Mouse (Mus musculus) layer of hippocampus, adult 8-10 months (tissue): ENCODE data around the gene Rsbn1l. TPM values are rescaled to one million over a fixed set of nuclear protein-coding genes. Genes with fewer than 3 reads are reported as not detected.
A peak's percentile ranks its signal among the peaks of the same experiment; 100 is the strongest.

Source experiments
- DNase-seq, 2 experiments: peaks; one replicate each; pipeline ENCODE4 v3.0.0; 2022; ENCODE audit warnings: low spot score in 2 of 2
- total RNA-seq, 4 experiments: library from RNA; stranded (reverse); gene quantifications; 2 replicates each; pipeline ENCODE4 v1.2.4; 2022

Rsbn1l gene
- total RNA-seq, 4 experiments from 2014 or later = 19.5 to 22.1 (median 20.8) TPM

DNA sequence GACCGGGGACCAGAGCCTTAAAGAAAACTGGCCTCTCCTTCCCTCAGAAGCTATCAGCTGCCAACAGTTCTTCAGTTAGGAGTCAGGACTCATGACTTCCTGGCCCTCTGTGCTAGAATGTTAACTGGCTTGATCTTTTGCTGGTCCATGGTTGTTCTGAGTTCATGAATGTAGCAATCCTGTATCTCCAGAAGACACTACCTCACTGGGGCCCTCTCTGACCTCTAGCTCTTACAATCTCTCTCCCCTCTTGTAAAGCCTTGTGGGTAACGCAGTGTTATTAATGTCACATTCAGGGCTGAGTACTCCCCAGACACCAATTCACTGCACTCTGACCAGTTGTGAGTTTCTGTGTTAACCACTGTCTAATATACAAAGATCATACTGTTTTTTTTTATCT, 51.6 kb downstream of the Rsbn1l start:
- DNase-seq = no peak

DNA sequence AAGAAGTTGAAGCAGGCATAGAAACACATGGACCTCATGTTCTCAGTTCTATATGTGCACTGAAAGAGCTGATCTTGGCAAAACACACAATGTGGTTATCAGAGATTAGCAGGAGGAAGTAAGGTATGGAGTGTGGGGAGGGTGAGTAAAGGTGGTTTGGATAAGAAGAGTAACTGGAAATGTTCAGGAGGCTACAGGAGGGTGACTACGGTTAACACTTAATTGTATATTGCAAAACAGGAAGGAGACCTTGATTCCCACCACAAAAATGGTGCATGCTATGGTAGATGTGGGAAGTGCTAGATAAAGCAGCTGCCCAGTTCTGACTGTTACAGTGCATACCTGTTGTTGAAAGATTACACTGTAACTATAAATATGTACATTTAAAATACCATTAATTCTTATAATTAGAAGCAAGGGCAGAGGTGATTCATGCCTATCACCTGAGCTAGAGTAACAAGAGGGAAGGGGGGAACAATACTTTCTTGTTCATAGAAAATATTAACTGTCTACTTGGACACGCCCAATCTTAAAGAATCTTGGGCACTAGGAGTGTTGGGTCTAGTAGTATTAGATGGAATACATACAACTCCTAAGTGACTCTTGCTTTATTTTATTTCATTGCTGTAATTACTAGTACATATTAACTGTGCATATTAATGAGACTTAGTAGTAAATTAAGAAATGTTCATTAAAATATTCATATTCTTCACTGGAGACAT, 58.6 kb downstream of the Rsbn1l start:
- DNase-seq = no peak

DNA sequence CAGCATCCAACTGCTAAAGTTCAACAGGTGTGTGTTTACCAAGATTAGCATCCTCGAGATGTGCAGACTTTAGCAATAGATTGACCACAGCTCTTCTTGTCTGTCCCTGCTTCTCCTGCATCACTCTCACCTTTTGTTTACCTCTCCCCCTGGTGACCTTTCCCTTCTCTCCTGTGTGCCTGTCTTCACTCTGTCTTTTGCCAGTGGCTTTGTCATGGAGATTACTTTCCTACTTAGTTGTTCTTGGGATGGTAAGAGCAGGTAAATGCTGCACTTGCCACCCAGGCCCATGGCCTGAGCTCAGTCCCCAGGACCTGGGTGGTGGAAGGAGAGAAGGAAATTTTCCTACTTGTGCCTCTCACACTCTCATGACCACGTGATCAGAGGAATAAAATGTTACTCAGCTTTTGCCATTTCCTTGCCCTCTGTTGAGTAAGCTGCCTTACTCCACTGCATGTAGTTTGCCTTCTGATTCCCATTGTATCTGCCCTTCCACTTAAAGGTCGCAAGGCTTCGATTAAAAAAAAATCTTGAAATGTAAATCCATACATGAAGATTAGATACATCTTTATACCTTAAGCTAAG, 72.1 kb downstream of the Rsbn1l start:
- DNase-seq = no peak

DNA sequence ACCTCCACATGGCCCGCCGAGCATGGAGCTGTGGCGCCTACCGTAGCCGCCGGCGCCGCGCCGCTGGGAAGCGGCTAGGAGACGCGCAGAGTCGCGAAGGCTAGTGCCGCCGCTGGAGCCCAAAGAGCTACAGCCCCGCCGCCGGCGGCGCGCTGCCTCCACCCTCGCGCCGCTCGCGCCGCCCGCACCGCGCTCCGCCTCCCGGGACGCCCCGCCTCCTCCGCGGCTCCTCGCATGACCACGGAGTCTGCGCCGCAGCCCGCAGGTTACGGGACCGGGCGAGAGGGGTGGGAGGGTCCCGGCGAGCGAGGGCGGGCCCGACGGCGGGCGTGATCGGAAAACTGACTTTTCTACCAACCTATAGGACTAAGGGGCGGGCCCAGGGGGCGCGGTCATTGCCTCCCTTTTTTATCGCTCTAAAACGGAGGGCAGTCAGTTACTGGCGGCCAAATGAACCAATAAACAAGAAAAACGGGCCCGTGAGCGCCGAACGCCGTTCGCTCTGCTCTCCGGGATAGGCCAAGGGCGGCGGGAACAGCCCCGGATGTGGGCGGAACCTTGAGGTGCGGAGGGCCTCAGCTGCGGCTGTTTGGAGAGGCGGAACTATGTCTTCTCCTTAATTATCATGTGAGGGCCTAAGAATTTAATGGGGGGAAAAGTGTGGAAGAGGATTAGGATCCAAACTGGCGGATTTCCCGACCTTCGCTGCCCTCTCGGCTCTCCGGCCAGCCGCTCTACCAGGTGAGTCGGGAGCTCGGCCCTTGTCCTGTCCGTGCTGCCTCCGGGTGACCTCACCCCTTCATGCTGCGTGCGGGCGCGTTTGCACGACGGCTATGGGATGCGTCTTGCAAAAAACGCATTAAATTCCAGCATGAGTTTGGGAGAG, 74.0 kb downstream of the Rsbn1l start, which contains the start of the genes Phtf2 and Tmem60:
Phtf2 (minus strand) TSS at position 210 of the 886 bp plus-strand sequence.
Tmem60 (plus strand) TSS at position 277 of the 886 bp plus-strand sequence.
- peak; percentile 97 to 98 for DNase-seq

DNA sequence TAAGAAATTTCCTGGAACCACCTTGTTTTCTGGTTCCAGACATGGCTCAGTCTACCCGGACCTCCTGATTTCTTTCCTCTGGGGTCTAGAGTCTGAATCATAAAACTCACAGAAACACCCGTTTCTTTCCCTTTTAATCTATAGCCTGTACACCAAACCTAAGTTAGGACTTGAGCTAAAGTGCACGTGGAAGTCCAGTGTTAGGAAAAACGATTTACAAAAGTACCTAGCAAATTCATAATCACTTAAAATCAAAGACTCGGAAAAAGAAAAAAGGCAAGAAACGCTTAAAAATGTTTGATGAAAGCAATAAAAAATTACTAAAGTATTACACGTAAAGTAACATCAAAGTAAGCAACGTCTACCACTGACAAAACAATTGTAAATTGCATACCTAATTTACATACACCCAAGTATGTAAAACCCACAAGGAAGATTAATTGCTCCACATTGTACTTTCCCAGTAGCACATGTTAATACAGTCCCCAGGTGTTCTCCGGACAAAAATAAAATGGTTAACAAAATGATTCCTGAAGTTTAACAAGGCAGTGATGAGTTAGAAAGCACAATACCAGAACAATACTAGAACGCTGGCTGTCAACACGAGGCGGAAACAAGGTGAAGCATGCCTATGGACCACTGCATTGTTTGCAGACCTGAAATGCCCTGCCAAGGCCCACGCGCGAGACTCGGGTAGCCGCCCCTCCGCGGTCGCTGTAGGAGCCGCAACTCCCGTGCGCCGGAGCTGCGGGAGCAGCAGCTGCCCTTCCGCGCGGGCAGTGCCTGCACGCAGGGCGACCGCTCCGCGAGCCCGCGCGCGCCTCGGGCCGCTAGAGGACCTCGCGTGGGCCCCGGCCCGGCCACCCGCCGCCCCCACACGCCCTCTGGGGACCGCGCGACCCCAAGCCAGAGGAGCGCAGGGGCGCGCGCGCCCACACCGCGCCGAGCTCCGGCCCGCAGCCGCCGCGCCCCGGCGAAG, 75.1 kb downstream of the Rsbn1l start:
- DNase-seq = peak; percentile 26 to 51

DNA sequence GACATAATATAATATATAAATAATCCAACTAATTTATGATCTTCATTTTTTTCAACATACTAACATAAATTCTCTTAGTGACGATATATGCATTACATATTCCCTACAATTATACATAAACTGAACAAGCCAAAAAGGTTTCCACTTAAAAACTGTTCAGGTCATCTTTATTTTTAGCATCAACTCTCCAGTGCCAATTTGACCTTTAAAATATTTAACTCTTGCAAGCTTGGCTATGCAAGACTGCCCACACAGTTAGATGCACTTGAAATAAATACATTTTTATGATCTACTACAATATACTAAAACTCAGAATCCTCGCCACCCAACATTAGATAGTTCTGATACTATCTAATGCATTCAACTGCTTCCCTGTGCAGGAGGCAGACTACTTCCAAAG, 75.8 kb downstream of the Rsbn1l start:
- DNase-seq = no peak

DNA sequence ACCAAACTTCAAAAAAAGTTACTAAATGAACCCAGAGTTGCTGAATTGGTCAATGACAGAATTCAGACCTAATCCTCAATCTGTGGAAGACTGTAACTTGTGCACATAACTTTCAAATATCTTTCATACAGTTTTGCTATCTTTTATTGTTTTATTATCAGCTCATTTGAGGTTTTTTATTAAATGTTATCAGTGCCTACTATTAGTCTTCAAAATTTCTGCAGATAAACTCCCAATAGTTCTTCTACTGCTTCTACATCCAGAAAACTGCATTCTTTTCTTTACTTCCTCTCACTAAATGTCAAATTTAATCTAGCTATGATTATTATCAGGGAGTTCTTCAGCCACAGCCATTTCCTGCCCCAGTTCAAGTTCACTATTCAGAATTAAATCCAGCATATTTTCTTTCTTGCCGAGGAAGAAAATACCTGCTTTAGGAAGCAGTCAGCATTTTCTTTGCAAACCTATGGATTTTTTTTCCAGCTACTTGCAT, 79.2 kb downstream of the Rsbn1l start:
- no peak for DNase-seq

DNA sequence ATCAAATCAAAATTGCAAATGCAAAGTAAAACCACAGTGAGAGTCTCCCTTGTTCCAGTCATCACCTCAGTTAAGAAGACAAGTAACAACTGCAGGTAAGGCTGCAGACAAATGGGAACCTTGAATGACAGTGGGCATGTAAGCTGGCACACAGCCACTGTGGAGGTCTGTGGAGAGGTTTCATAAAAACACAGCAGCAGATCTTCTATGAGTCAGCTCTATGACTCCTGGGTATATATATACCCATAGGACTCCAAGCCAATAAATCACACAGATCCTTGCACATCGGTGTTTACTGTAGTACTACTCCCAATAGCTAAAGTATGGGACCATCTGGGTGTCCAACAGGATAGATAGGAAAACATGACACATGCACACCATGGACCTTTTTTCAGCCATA, 83.1 kb downstream of the Rsbn1l start:
- no peak for DNase-seq

DNA sequence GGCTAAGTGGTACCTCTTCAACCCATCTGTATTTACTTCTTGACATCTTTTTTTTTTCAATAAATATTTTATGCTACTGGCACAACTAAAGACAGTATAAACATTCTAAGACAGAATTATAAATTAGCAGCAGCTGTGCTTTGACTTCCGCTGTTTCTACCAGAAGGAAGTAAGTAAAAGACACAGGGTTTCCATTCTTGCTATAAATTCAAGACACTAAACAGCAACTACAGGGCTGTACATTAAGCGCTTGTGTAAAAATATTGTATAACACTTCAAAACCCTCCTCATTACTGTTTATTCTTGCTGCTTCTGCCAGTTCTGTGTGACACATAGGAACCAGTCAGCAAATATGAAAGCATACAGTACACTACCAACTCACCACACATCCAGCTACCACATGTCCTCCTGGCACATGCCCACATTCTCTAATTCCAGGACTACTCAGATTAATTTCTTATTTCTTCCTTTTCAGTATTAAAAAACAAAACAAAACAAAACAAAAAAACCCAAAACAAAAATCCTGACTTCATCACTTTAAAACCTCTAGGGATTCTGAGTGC, 90.9 kb downstream of the Rsbn1l start:
- no peak for DNase-seq

DNA sequence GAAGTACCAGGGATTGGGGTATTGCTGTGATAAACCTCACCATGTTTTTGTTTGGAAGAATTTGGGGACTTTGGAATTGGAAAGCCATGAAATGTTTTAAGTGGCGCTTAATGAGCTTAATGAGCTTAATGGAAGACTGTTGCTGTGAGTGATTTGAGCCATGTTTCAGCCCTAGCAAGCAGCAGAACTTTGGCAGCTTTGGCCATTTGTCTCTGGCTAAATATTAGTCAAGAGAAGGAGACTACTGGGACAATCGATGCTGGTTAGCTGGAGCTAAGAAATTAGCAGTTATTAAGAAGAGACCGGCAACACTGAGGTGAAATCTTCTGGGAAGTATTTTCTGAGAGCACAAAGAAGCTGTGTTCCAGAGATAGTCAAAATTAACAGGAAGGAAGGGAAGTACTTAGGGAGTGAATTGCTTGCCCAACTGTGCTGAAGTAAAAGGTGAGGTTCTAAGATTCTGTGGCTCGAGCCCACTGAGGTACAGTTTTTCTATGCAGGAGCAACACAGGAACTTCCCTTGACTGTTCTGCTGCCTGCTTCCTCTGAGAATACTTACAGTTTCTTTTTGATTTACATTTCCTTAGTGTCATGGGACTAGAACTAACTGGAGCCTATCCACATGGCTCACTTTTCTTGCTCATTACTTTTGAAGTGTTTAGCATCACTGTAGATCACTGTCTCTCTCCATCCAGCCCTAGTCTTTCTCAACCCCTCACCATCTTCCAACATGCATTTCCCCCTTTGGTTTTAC, 91.8 kb downstream of the Rsbn1l start:
- DNase-seq = no peak

DNA sequence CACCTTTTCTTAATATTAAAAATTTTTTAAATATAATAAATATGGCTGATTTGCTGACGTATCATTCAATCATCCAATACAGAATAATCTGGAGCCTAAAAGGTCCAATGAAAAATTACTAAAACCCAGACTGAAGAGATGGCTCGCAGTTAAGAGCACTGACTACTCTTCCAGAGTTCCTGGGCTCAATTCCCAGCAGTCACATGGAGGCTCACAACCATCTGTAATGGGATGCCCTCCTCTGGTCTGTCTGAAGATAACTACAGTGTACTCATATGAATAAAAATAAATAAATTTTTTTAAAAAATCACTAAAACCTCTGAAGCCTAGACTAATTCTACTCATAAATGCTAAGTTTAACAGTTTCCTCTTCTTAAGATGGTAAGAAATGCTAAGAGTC, 94.3 kb downstream of the Rsbn1l start:
- DNase-seq = no peak

DNA sequence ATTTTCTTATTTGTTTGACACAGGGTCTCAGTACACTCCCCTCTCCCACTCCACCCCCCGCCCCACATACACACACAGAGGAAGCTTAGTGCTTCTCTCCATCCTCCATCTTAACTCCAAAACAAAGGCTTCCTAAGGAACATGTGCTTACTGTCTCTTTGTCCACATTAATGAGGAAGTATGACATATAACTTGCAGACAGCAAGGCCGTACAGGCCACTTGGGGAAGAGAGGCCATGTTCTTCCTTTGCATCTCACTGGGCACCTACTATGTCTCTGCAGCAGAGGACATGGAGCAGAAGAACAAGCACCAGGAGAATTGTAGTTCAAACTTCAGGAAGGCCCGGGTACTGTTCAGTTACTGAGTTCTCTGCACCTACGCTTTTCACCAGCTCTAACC, 95.6 kb downstream of the Rsbn1l start:
- no peak for DNase-seq

DNA sequence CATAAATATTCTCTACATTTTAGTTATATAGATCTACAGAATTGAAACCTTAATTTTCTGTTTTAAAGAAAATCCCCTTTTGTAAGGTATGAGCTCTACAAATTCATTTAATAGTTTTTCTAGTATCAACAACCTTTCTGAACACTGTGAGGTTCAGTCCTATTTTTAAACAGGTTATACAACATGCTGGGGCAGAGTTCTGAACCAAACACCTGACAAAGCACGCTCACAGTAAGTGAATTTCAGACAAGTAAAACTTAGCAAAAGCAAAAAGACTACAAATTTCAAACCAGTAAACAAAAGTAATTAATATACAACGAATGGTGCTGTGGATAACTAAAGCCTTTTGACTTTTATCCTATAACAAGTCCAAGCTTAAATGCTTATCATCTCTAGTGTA, 97.8 kb downstream of the Rsbn1l start:
- DNase-seq = no peak

DNA sequence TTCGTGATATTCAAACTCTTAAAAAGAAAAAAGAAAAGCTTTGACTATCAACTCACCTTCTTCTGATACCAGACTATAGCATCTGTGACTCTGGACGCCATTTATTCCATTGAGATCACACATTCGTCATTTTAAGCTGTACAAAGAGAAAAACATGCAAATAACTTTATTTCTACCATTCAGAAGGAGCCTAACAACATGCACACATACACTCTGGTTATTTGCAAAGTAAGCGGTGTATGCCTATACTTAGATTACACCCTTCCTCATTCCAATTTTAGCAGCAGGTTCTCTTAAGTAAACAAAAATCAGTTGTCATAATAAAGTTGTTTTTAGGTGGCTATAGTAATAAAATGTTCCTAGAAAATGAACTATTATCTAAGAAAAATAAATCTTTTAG, 101.1 kb downstream of the Rsbn1l start:
- no peak for DNase-seq

DNA sequence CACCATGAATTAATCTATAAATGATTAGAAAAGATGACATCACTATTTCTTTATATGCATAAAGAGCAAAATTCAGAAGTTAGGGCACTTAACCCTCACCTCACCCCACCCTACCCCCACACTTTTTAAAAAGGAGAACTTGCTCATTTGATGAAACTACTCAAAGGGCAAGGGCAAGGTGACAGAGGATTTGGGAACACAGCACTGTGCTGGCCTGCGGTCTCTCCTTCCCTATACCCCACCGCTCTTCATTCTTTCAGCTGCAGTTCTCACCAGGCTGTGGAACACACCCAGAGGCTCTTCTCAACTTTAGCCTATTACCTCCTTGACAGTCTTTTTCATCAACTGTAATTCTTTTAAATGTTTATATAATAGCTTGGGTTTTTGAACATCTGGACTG, 109.2 kb downstream of the Rsbn1l start:
- no peak for DNase-seq

DNA sequence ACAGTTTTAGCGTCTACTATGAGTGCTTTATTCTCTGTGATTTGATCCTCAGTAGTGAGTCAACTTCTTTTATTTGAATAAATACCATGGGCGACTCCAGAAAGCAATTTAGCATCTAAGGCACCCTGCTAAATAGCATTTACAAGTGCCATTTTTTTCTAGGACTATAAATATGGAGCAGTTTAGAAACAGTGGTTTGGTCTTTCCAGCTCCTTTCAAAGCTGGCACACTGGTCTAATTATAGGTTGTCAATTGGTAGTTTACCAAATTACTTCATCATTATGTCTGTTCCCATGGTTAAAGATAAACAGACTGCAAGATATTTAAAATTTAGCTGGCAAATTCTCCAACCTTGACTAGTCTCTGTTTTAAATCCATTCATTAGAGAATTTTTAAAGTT, 112.4 kb downstream of the Rsbn1l start:
- DNase-seq = no peak

DNA sequence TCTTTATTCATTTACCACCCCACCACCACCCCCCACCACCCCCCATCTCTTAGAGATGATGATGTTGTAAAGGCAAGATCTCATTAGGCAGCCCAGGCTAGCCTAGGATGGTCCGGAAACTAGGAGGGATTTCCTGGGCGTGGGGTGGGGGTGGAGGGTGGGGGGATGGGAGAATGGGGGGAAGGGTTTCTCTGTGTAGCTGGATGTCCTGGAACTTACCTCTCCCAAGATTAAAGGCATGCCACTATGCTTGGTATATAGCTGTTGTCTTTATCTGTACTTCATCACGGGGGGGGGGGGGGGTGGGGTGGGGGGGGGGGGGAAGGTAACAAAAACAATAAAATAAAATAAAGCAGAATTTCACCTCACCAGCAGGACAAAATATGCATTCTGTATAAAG, 112.8 kb downstream of the Rsbn1l start:
- DNase-seq = no peak
